Mouse (Mus musculus) liver, embryonic 14.5 days (tissue): Measurements from ENCODE around the gene Adgrg7. TPM values are rescaled to one million over a fixed set of nuclear protein-coding genes. Genes with fewer than 3 reads are reported as not detected.

ENCODE experiments used
- ATAC-seq: fragments of 200-750 bp; cut with Nextera tagmentation; 2 replicates; pipeline ENCODE4 v1.8.0; 2017; ENCODE audit warnings: moderate number of reproducible peaks, mild to moderate bottlenecking, moderate library complexity; ENCODE audit not compliant: insufficient read depth
- DNase-seq, 3 experiments: peaks; one replicate each; pipeline ENCODE4 v3.0.0-alpha.2; 2012 to 2013; ENCODE audit warnings: low read depth in 3 of 3, low spot score in 3 of 3
- H3K27ac ChIP-seq: fragments of 300-500 bp; sonication (generic); 2 replicates; pipeline ENCODE4 v1.5.1; 2014; ENCODE audit warnings: moderate library complexity, mild to moderate bottlenecking, control low read depth, inconsistent platforms
- H3K27me3 ChIP-seq: fragments of 300-500 bp; sonication (generic); 2 replicates; pipeline ENCODE4 v1.6.1; 2014; ENCODE audit warnings: mild to moderate bottlenecking, low read length, moderate library complexity; ENCODE audit not compliant: control insufficient read depth, insufficient read depth
- H3K36me3 ChIP-seq: fragments of 300-500 bp; sonication (generic); replicated peaks from 2 replicates; pipeline ENCODE4 v1.6.1; 2014; ENCODE audit warnings: low read depth; ENCODE audit not compliant: control insufficient read depth, insufficient read depth
- H3K4me1 ChIP-seq, 2 experiments: fragments of 200-500 bp in 1 of 2; fragments of 300-500 bp in 1 of 2; sonication (generic) in 1 of 2; replicated peaks; 2 replicates each; pipeline ENCODE4 v1.6.1; 2012 to 2014; ENCODE audit warnings: antibody characterized with exemption in 1 of 2, inconsistent platforms in 1 of 2, low read length in 1 of 2; ENCODE audit not compliant: control insufficient read depth in 2 of 2, insufficient read depth in 2 of 2
- H3K4me2 ChIP-seq: fragments of 300-500 bp; sonication (generic); 2 replicates; pipeline ENCODE4 v1.6.1; 2014; ENCODE audit warnings: low read depth, mild to moderate bottlenecking, control low read depth, moderate library complexity
- H3K4me3 ChIP-seq, 2 experiments: fragments of 200-500 bp in 1 of 2; fragments of 300-500 bp in 1 of 2; sonication (generic) in 1 of 2; 2 replicates each; pipeline ENCODE4 v1.5.1; 2012 to 2014; ENCODE audit warnings: low read depth in 2 of 2, low read length in 2 of 2, mild to moderate bottlenecking in 2 of 2, control low read depth in 1 of 2, inconsistent platforms in 1 of 2, moderate library complexity in 1 of 2; ENCODE audit not compliant: insufficient read depth in 1 of 2
- H3K9ac ChIP-seq: fragments of 300-500 bp; sonication (generic); replicated peaks from 2 replicates; pipeline ENCODE4 v1.6.1; 2014; ENCODE audit warnings: mild to moderate bottlenecking, control low read depth, moderate library complexity
- H3K9me3 ChIP-seq: fragments of 300-500 bp; sonication (generic); 2 replicates; pipeline ENCODE4 v1.6.1; 2016; ENCODE audit warnings: low read length, mixed read lengths; ENCODE audit not compliant: control insufficient read depth
- CTCF ChIP-seq: IDR thresholded peaks from 2 replicates; pipeline ENCODE4 v1.5.1; 2016; ENCODE audit warnings: antibody characterized with exemption, low read depth, control low read depth
- EP300 ChIP-seq: IDR thresholded peaks from 2 replicates; pipeline ENCODE4 v1.6.1; 2016; ENCODE audit warnings: antibody characterized with exemption, low read depth
- WGBS: fragments of 180-500 bp; shearing (Covaris S2); extraction: QIAGEN DNeasy Blood & Tissue Kit; methylation state at CpG from one replicate; pipeline ENCODE4 v1.1.7; 2014; ENCODE audit not compliant: insufficient replicate concordance; 5-methylcytosine and 5-hydroxymethylcytosine counted together
- polyA plus RNA-seq, 2 experiments: library from polyadenylated mRNA; depleted of rRNA in 1 of 2; stranded (reverse) in 1 of 2; unstranded in 1 of 2; fragments of >200 nt; fragmentation: Nextera tagmentation in 1 of 2; extraction: Ambion mirVana in 1 of 2; gene quantifications; 2 replicates each; pipeline versions ENCODE4 v1.2.1 to v1.2.3; 2012 to 2014

Gene Adgrg7
- 0.02 and 0.04 TPM in 2 replicates for polyA plus RNA-seq (2012; rRNA removed)
- polyA plus RNA-seq (2014; fragmentation: Nextera tagmentation; extraction: Ambion mirVana): 0.09 TPM in 1 of 2 replicates, not detected in the other

GRCm38 (mm10) chr16:56795481-56796139 lies at the start of gene Adgrg7:
Gene Adgrg7 (minus strand): TSS chr16:56795855.
- H3K27ac ChIP-seq: no peak within 1 kb of the TSS
- H3K36me3 ChIP-seq: no peaks in the 10 kb centered on the region
- ATAC-seq: no peak
- H3K4me1 ChIP-seq: peaks cover 4 to 14% of the 10 kb centered on the region in 2 experiments
- no peak within 1 kb of the TSS for H3K9ac ChIP-seq
- H3K9me3 ChIP-seq: no peaks in the 10 kb centered on the region
- no peak within 1 kb of the TSS for H3K4me3 ChIP-seq
- DNase-seq: no peak
- WGBS: 29% methylated on average over 8 of the region's 8 CpGs
- H3K27me3 ChIP-seq: no peaks in the 10 kb centered on the region
- peak within 1 kb of the TSS; percentile 26 for H3K4me2 ChIP-seq
- no peak for TF ChIP-seq CTCF
- no peak for TF ChIP-seq EP300

DNA sequence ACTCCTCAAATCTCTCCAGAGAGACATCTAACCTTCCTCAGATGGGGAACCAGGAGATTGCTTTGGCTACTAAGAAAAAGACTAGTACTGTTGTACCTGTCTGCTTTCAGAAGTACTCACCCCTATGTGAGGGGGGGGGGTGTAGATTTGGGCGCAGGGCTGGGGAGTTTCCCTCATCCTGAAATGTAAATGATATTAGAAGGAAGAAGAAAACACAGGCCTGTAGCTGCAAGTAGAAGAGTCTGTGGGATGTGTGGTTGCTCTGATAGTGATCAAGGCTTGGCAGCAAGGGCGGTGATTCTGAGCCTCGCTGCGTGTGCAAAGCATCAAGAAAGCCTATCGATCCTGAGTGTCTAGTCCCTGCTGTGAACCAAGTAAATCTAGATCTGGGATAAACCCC lies 47.3 kb upstream of the Adgrg7 start:
- Histone ChIP-seq H3K36me3 (no peaks in the 10 kb centered on the region), H3K9me3 (no peaks in the 10 kb centered on the region), H3K4me1 (no peaks in the 10 kb centered on the region), H3K4me2 (no peak overlapping the region), H3K4me3 (no peak overlapping the region), H3K27ac (no peak overlapping the region), H3K27me3 (no peaks in the 10 kb centered on the region), H3K9ac (no peak overlapping the region)
- ATAC-seq (no peak), DNase-seq (no peak)
- WGBS: 42% methylated on average over 5 of the region's 5 CpGs
- TF ChIP-seq CTCF: no peak
- TF ChIP-seq EP300: no peak

- no peaks in the 10 kb centered on the region for H3K36me3 ChIP-seq
- H3K9ac ChIP-seq: no peak overlapping the region
- no peak for DNase-seq
- no peak overlapping the region for H3K4me3 ChIP-seq
- no peaks in the 10 kb centered on the region for H3K27me3 ChIP-seq
- H3K4me2 ChIP-seq: no peak overlapping the region
- no peak for TF ChIP-seq CTCF
- TF ChIP-seq EP300: no peak
- no peaks in the 10 kb centered on the region for H3K4me1 ChIP-seq
- WGBS: 69% methylated on average over 1 of the region's 1 CpGs
- no peaks in the 10 kb centered on the region for H3K9me3 ChIP-seq
- no peak for ATAC-seq
- no peak overlapping the region for H3K27ac ChIP-seq
These were observed 37.7 kb upstream of the Adgrg7 start for GRCm38 (mm10) chr16:56833312-56833711.

DNA sequence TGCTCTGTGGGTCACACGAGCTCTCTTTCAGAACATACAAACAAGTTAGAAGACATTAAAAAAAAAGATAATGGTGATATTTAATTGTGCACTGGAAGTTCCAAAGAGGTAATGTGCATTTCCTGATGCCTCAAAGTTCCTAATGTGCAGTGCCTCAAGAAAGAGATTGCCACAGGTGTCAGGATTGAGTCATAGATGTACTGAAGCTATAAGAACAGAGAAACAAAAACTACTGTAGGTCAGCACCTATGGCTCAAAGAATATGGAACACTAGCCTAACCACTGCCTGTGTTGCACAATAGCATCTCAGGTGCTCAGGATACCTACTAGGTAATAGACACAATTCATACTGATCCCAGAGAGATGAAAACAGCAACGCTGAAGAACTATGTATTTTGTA lies 36.3 kb upstream of the Adgrg7 start:
- no peak overlapping the region for H3K9ac ChIP-seq
- no peak overlapping the region for H3K27ac ChIP-seq
- DNase-seq (no peak), ATAC-seq (no peak)
- 64% methylated on average over 2 of the region's 2 CpGs for WGBS
- no peaks in the 10 kb centered on the region for H3K9me3 ChIP-seq
- no peaks in the 10 kb centered on the region for H3K36me3 ChIP-seq
- H3K4me3 ChIP-seq: no peak overlapping the region
- no peaks in the 10 kb centered on the region for H3K27me3 ChIP-seq
- TF ChIP-seq CTCF (no peak), EP300 (no peak)
- no peak overlapping the region for H3K4me2 ChIP-seq
- no peaks in the 10 kb centered on the region for H3K4me1 ChIP-seq

GRCm38 (mm10) chr16:56801370-56802109 lies 5.9 kb upstream of the Adgrg7 start:
- H3K27ac ChIP-seq: peak overlapping the region; percentile 70
- TF ChIP-seq EP300 (peak; percentile 87), CTCF (no peak)
- H3K4me3 ChIP-seq: no peak overlapping the region
- H3K4me2 ChIP-seq: peak overlapping the region; percentile 56
- peaks cover 25 to 34% of the 10 kb centered on the region in 2 experiments for H3K4me1 ChIP-seq
- H3K36me3 ChIP-seq: no peaks in the 10 kb centered on the region
- ATAC-seq (peak; percentile 96), DNase-seq (peak; percentile 41 to 56 (median 52))
- H3K27me3 ChIP-seq: no peaks in the 10 kb centered on the region
- no peaks in the 10 kb centered on the region for H3K9me3 ChIP-seq
- WGBS: 16% methylated on average over 6 of the region's 6 CpGs
- H3K9ac ChIP-seq: peak overlapping the region; percentile 28
